Mouse (Mus musculus) retina, embryonic 14.5 days (tissue): ENCODE measurements at regions not wholly inside any gene's neighbourhood (a gene's known extent, or its start where the extent isn't known, plus 50 kb on each side); places are given as distances from the start of the nearest gene placed in this dataset.

Source experiments
- DNase-seq: peaks from one replicate; pipeline ENCODE4 v3.0.0-alpha.2; 2015; ENCODE audit warnings: low spot score

DNA sequence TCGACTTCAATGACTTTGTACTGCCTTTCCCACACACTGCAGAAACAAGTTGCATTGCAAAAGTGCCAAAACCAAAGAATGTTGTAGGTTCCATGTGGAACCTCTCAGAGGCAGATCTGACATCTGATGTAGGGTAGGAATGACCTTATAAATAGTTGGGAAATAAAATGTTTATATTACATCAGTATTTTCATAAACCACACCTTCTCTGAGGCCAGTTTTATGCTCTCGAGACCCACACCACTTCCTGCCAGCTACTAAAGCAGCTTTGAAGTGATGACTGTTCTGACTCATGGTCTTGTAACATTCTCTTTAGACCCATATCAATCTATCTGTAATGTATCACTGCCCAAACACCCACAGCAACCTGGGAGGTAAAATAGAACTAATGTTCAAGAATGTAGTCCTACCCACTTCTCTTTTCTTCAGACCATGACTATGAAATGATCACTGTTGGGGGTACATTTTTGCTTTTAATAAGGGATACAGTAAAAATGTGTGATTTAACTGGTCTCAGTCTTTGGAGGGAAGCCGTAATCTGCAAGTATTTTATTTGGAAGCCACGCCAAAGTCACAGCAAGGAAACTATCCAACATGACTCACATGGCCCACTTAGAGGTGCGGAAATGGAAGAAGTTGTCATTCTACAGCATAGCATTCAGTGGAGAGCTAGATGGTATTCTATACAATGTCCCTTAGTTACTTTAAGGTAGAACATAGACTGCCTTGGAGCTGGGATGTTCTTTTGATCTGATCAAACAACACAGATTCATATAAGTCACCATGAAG is 199.4 kb downstream of the Snx13 start:
- no peak for DNase-seq

DNA sequence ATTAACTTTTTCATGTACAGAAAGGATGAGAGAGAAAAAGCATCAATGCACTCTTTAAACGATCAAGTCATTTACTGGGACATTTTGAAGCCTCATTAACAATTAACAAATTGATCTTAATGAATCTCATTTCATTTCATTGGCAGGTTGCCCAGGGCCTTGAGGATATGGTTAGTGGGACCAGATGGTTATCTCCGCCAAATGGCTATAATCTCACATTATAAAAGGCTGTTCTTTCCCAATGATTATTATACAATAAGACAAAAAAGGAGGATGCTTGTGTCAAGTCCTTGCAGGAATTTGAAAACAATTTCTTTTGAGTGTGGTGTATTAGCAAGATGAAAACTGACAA is 185.3 kb downstream of the Snx13 start:
- DNase-seq: no peak

- DNase-seq: no peak
Observed at GRCm38 (mm10) chr12:35231414-35232321, 184.7 kb downstream of the Snx13 start.

GRCm38 (mm10) chr12:35220429-35220828 is 173.4 kb downstream of the Snx13 start:
- no peak for DNase-seq

GRCm38 (mm10) chr12:35220002-35220401 is 173.0 kb downstream of the Snx13 start:
- DNase-seq: no peak

GRCm38 (mm10) chr12:35216725-35217124 is 169.7 kb downstream of the Snx13 start:
- DNase-seq: no peak

GRCm38 (mm10) chr12:35209399-35209798 is 162.4 kb downstream of the Snx13 start:
- DNase-seq: no peak

GRCm38 (mm10) chr12:35207605-35208004 is 160.6 kb downstream of the Snx13 start:
- no peak for DNase-seq

GRCm38 (mm10) chr12:35203398-35203797 is 156.4 kb downstream of the Snx13 start:
- no peak for DNase-seq

GRCm38 (mm10) chr12:35200110-35200509 is 153.1 kb downstream of the Snx13 start:
- DNase-seq: no peak
